Mouse (Mus musculus): Measurements from ENCODE around the gene Tmem151a. TPM values are rescaled to one million over a fixed set of nuclear protein-coding genes. Genes with fewer than 3 reads are reported as not detected.
A peak's percentile ranks its signal among the peaks of the same experiment; 100 is the strongest.

The Tmem151a gene
- polyA plus RNA-seq, 1 experiment from 2014 or later: 5.6 TPM

DNA sequence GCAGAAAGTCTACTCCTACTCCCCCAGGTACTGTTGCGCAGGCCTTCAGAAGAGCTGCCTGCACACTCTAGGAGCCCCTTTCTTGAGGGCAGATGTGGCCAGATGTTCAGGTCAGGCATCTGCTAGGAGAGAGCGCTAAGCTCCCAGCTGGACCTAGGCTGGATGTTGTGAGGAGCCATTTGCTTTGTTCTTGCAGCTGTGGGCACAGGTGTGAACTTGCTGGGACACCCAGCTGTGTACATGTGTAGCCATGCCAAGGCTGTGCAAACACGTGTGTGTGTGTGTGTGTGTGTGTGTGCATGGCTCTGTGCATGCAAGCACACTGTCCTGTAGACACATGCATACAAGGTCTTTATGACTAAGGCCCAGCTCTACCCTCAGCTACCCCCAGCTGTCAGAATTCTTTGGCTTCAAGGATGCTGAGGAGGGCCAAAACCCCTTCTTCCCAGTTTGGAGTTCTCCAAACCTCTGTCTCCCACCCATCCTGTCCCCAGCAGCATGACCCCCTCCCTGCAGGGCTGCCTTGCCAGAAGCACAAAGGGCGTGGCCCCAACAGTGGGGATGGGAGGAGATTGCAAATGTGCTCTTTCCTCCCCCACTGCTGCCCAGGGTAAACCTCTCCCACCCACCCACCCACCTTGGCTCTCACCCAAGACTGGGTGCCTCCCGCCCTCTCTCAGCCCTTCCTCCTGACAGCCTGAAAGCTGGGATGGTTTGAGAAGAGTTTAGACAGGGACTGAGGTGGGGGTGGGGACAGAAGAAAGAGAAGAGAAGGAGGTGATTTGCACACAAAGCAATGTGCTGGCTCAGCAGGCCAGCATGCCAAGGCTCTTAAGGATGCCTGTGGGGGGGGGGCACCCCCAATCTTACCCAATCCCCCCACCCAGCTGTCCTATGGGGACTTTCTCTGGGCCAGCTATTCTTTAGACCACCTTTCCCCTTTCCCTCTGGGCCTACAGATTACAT lies 24.7 kb downstream of the Tmem151a start:
- Histone ChIP-seq H3K9ac (0 out of 2 replicates have a peak overlapping the region, but pooled peaks have one; percentile 3), H3K27ac (peak overlapping the region; percentile 71), H3K36me3 (no peaks in the 10 kb centered on the region), H3K4me1 (replicated peaks) (peaks cover 44% of the 10 kb centered on the region), H3K4me2 (replicated peaks) (no peak overlapping the region), H3K9me3 (no peaks in the 10 kb centered on the region), H3K4me3 (replicated peaks) (no peak overlapping the region), H3K27me3 (replicated peaks) (no peaks in the 10 kb centered on the region)
- ATAC-seq: peak; percentile 18
- WGBS: 29% methylated on average over 5 of the region's 5 CpGs

DNA sequence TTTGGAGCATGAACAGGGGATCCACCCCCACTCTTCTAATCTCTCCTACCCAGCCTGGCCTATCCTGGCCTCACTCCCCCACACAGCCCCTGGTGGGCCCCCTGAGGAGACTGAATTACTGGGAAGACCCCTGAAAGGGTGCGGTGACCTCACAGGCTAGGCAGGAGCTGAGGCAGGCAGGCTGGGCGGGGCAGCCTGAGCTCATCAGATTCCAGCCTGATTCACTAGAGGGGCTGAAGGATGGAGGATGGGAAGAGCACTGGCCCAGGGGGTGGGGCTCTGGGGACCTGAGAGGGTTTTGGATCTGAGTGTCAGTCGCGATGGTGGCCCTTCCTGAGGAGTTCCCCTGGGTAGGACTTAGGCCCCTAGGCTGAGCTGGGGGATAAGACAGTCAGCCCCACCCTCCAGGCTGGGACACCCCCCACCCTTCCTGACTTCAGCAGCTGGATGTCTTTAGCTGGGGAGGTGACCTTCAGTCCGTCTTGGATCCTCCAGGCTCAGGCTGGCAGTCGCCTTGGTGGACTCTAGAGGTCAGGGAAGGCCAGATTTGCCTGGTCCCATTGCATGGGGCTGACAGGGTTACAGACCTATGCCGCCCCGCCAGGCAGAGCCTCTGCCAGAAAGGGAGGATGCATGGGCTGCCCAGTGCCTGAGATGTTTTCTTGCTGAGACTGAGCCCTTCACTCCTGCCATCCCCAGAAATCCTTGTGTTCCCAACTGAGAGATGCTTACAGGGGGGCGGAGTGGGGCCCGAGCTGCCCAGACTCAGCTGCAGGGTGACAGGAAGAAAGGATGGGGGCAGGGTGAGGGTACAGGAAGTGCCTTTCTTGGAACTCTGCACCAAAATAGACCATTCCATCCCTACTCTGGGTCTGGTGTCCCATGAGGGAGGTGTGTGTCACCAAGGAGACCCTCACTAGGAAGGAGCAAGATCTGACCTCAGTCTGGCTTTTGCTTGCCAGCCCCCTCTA lies 26.2 kb downstream of the Tmem151a start:
- Histone ChIP-seq H3K9ac (0 out of 2 replicates have a peak overlapping the region, but pooled peaks have one; percentile 3), H3K4me3 (replicated peaks) (no peak overlapping the region), H3K36me3 (no peaks in the 10 kb centered on the region), H3K4me2 (replicated peaks) (peak overlapping the region; percentile 22), H3K4me1 (replicated peaks) (peaks cover 38% of the 10 kb centered on the region), H3K27me3 (replicated peaks) (0 out of 2 replicates have a peak, but pooled peaks cover 5% of the 10 kb centered on the region), H3K27ac (peak overlapping the region; percentile 71), H3K9me3 (no peaks in the 10 kb centered on the region)
- WGBS: 14% methylated on average over 10 of the region's 10 CpGs
- ATAC-seq: peak; percentile 51

DNA sequence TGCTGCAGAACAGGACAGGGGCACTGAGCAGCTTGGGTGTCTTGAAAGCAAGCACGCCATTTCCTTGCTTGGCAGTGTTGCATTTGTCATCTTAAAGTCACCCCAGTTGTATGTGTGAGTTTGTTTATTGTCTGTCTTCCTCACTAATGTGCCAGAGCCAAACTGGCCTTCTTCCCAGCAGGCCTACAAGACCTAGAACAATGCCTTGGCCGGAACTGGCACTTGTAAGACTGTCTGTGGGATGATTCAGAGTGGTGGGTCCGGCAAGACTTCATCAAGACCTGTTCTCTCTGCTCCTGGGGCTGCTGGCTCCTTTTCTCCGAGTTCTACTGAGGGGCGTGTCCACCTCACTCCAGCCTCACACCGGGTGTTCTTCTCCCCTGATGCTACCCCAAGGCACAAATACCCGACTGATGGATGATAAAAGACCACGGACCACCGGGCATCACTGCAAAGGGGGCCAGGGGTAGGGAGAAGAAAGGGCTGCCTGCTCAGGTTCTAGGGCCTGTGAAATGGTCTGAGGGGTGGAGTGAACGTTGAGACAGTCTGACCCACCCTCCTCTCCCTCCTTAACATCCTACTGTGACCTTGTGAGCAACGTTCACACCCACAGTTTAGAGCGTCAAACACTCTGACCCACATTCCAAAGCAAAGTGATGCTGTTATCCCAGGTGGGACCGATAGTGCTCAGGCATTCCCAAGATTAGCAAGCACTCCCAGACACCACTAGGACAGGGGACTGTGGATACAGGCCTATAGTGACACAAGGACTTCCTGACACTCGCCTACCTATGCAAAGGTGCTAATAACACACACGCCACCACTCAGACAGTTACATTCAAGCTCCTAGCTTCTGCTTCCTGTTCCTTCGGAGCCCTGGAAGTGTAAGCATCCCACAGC lies 27.2 kb downstream of the Tmem151a start:
- no peak for ATAC-seq
- Histone ChIP-seq H3K4me2 (replicated peaks) (peak overlapping the region; percentile 22; the same call in 1 of the 2 replicates), H3K4me1 (replicated peaks) (peaks cover 38% of the 10 kb centered on the region), H3K27me3 (replicated peaks) (peaks cover 10% of the 10 kb centered on the region; the same call in 1 of the 2 replicates), H3K36me3 (no peaks in the 10 kb centered on the region), H3K4me3 (replicated peaks) (no peak overlapping the region), H3K27ac (peak overlapping the region; percentile 71), H3K9ac (no peak overlapping the region), H3K9me3 (no peaks in the 10 kb centered on the region)
- 25% methylated on average over 16 of the region's 16 CpGs for WGBS

DNA sequence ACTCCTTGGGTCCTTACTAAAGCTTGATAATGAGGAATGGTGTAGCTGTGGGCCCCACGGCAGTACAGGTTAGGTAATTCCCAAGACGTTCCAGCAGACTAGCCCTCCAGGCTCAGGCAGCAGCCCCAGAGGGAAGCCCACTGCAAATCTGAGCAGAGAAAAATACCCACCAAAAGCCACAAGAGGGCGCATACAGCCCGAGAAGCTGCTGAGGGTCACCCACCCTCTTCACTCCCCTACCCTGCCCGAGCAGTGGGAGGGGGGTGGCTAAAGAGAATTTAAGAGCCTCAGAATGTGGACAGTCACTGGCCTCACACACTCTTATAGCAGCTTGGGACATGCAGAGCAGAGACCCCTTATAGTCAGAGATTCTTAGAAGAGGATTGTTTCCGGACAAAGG lies 29.1 kb downstream of the Tmem151a start:
- Histone ChIP-seq H3K36me3 (no peaks in the 10 kb centered on the region), H3K9ac (no peak overlapping the region), H3K27me3 (replicated peaks) (peaks cover 19% of the 10 kb centered on the region; the same call in 1 of the 2 replicates), H3K9me3 (no peaks in the 10 kb centered on the region), H3K4me3 (replicated peaks) (no peak overlapping the region), H3K4me2 (replicated peaks) (peak overlapping the region; percentile 4; the same call in 1 of the 2 replicates), H3K4me1 (replicated peaks) (peaks cover 39% of the 10 kb centered on the region), H3K27ac (0 out of 2 replicates have a peak overlapping the region, but pooled peaks have one; percentile 9)
- ATAC-seq: peak; percentile 16; the same call in 1 of the 2 replicates
- 13% methylated on average over 6 of the region's 6 CpGs for WGBS

DNA sequence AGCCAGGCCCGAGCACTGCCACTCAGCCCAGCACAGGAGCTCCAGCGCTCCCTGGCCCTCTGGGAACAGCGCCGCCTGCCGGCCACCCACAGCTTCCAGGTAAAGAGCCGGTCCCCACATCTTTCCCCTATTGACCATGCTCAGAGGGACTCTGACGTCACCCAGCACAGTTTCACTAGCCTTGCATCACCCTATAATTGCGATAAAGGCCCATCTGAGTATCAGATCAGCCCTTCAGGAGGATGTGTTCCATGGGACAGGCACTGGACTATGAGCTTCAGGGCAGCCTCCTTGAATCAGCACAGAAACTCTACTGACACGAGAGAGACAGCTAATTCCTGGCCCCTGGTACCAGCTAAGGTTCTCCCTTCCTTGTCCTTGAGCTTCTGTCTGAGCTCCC lies 31.4 kb downstream of the Tmem151a start:
- no peak overlapping the region for H3K9ac ChIP-seq
- no peak overlapping the region for H3K4me3 ChIP-seq (replicated peaks)
- no peak overlapping the region for H3K4me2 ChIP-seq (replicated peaks)
- peaks cover 28% of the 10 kb centered on the region for H3K4me1 ChIP-seq (replicated peaks)
- no peak for ATAC-seq
- 20% methylated on average over 9 of the region's 9 CpGs for WGBS
- H3K27me3 ChIP-seq (replicated peaks): peaks cover 19% of the 10 kb centered on the region; the same call in 1 of the 2 replicates
- H3K9me3 ChIP-seq: no peaks in the 10 kb centered on the region
- H3K36me3 ChIP-seq: 0 out of 2 replicates have a peak, but pooled peaks cover 5% of the 10 kb centered on the region
- H3K27ac ChIP-seq: no peak overlapping the region

DNA sequence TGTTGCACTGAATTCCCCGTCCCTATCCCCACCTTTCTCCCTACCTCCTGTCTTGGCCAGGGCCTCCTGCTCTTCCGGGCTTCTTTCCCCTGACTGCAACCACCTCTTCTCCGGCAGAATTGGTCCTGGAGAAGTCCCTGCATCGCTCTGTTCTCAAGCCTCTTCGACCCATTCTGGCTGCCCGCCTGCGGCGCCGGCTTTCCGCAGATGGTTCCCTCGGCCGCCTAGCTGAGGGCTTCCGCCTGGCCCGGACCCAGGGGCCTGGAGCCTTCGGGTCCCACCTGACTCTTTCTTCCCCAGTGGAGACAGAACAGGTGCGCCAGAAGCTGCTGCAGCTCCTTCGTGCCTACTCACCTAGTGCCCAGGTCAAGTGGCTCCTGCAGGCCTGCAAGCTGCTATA lies 32.5 kb downstream of the Tmem151a start:
- Histone ChIP-seq H3K9ac (no peak overlapping the region), H3K27ac (no peak overlapping the region), H3K36me3 (0 out of 2 replicates have a peak, but pooled peaks cover 5% of the 10 kb centered on the region), H3K4me1 (replicated peaks) (peaks cover 22% of the 10 kb centered on the region), H3K4me2 (replicated peaks) (no peak overlapping the region), H3K27me3 (replicated peaks) (peaks cover 19% of the 10 kb centered on the region; the same call in 1 of the 2 replicates), H3K4me3 (replicated peaks) (no peak overlapping the region), H3K9me3 (no peaks in the 10 kb centered on the region)
- 70% methylated on average over 17 of the region's 17 CpGs for WGBS
- no peak for ATAC-seq

DNA sequence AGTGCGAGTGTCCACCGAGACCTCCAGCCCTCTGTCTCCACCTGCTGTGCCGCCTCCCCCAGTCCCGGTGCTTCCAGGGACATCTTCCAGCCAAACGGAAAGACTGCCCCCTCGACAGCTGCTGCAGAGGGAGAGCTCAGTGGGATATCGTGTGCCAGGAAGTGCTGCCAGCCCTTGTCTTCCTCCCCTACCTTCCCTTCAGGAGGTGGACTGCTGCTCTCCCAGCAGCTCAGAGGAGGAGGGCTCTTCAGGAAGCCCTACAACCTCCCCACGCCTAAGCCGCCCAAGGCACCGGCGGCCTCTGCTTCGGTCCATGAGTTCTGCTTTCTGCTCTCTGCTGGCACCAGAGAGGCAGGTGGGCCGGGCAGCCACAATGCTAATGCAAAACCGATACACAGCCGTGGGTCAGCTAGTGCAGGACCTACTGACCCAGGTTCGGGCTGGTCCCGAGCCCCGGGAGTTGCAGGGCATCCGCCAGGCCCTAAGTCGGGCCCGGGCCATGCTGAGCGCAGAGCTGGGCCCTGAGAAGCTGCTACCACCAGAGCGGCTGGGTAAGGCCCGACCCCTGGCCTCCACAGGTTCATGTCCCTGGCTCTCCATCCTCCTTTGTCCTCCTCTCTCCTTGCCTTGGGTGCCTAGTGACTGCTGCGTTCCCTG lies 33.0 kb downstream of the Tmem151a start:
- peaks cover 22% of the 10 kb centered on the region for H3K4me1 ChIP-seq (replicated peaks)
- H3K4me3 ChIP-seq (replicated peaks): no peak overlapping the region
- no peaks in the 10 kb centered on the region for H3K9me3 ChIP-seq
- peaks cover 10% of the 10 kb centered on the region; the same call in 1 of the 2 replicates for H3K36me3 ChIP-seq
- H3K9ac ChIP-seq: no peak overlapping the region
- 48% methylated on average over 25 of the region's 25 CpGs for whole genome bisulfite sequencing
- H3K27ac ChIP-seq: no peak overlapping the region
- ATAC-seq: no peak
- peaks cover 19% of the 10 kb centered on the region; the same call in 1 of the 2 replicates for H3K27me3 ChIP-seq (replicated peaks)
- 0 out of 2 replicates have a peak overlapping the region, but pooled peaks have one; percentile 9 for H3K4me2 ChIP-seq (replicated peaks)

DNA sequence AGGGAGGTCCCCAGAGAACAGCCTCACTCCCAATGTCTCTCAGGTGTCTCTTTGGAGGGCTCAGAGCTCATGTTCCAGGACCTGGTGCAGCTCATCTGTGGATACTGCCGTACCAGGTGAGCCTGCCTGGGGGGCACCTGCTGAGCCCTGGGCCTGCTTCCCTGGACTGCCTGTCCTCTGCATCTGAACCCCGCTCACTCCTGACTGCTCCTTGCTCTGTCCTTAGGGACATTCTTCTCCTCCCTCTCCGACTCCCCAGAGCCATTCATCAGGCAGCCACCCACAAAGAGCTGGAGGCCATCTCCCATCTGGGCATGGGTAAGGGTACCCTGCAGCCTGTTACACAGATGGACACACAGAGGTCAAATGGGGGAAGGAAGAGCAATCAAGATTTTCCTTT lies 33.8 kb downstream of the Tmem151a start:
- Histone ChIP-seq H3K9ac (peak overlapping the region; percentile 26; the same call in 1 of the 2 replicates), H3K4me1 (replicated peaks) (peaks cover 17% of the 10 kb centered on the region), H3K9me3 (no peaks in the 10 kb centered on the region), H3K4me2 (replicated peaks) (peak overlapping the region; percentile 62), H3K36me3 (peaks cover 16% of the 10 kb centered on the region; the same call in 1 of the 2 replicates), H3K4me3 (replicated peaks) (peak overlapping the region; percentile 37; the same call in 1 of the 2 replicates), H3K27me3 (replicated peaks) (peaks cover 19% of the 10 kb centered on the region; the same call in 1 of the 2 replicates), H3K27ac (no peak overlapping the region)
- WGBS: 69% methylated on average over 3 of the region's 3 CpGs
- ATAC-seq: no peak

DNA sequence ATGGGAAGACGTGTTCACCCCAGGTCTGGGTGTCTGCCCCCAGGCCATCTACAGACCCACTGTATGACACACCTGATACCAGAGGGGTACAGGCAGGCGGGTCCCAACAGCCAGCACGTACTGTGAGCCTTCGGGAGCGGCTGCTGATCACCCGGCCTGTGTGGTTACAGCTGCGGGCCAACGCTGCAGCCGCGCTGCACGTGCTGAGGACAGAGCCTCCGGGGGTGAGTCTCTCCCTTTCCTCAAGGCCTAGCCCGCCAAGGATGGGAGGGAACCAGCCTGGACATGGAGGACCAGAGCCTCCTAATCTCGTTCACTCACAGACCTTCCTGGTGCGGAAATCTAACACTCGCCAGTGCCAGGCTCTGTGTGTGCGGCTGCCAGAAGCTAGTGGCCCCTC lies 34.3 kb downstream of the Tmem151a start:
- Histone ChIP-seq H3K27ac (peak overlapping the region; percentile 49), H3K36me3 (peaks cover 20% of the 10 kb centered on the region; the same call in 1 of the 2 replicates), H3K4me1 (replicated peaks) (peaks cover 13% of the 10 kb centered on the region), H3K4me3 (replicated peaks) (peak overlapping the region; percentile 37), H3K4me2 (replicated peaks) (peak overlapping the region; percentile 62), H3K27me3 (replicated peaks) (peaks cover 19% of the 10 kb centered on the region; the same call in 1 of the 2 replicates), H3K9ac (peak overlapping the region; percentile 26; the same call in 1 of the 2 replicates), H3K9me3 (no peaks in the 10 kb centered on the region)
- WGBS: 6% methylated on average over 17 of the region's 17 CpGs
- ATAC-seq: peak; percentile 67
